Mouse (Mus musculus) olfactory bulb, adult 2 months (tissue): ENCODE measurements around the gene Gm2888.
"Not testable (repeated sequence)": the region's sequence is repeated elsewhere in the genome, so short reads cannot be mapped to it uniquely, and the experiment has no call there.

Experiments
- CTCF ChIP-seq: fragments of 200-500 bp; IDR thresholded peaks from 2 replicates; pipeline ENCODE4 v1.5.1; 2012; ENCODE audit warnings: low read depth, mild to moderate bottlenecking, low read length, moderate library complexity; ENCODE audit not compliant: insufficient read depth
- POLR2A ChIP-seq: fragments of 200-500 bp; IDR thresholded peaks from 2 replicates; pipeline ENCODE4 v1.6.1; 2012; ENCODE audit warnings: mild to moderate bottlenecking, low read depth, low read length, moderate library complexity; ENCODE audit not compliant: insufficient read depth

GRCm38 (mm10) chr14:3050087-3050486 is 20.3 kb downstream of the Gm2888 start:
- TF ChIP-seq CTCF, POLR2A: not testable (repeated sequence)
